Mouse (Mus musculus) neural tube, embryonic 13.5 days (tissue): Measurements from ENCODE around the gene Zbtb11. TPM values are rescaled to one million over a fixed set of nuclear protein-coding genes. Genes with fewer than 3 reads are reported as not detected.

Experiments used
- polyA plus RNA-seq: library from polyadenylated mRNA; unstranded; fragments of >200 nt; fragmentation: Nextera tagmentation; extraction: Ambion mirVana; gene quantifications from 2 replicates; pipeline ENCODE4 v1.2.1, GENCODE M21; 2015

The Zbtb11 gene
- polyA plus RNA-seq, 1 experiment from 2014 or later: 19.3 TPM

Other genes starting within 250 kb of the Zbtb11 start
- 1.7 and 2.2 TPM in 2 replicates for gene Nfkbiz, start 135.0 kb upstream of the Zbtb11 start, polyA plus RNA-seq
- 1.0 and 1.4 TPM in 2 replicates for gene Nxpe3, start 78.6 kb upstream of the Zbtb11 start, polyA plus RNA-seq
- gene Cep97, start 39.0 kb upstream of the Zbtb11 start, polyA plus RNA-seq: 13.1 and 16.6 TPM in 2 replicates
- gene Rpl24, start 7.6 kb upstream of the Zbtb11 start, polyA plus RNA-seq: 545 and 610 TPM in 2 replicates
- 240 and 254 TPM in 2 replicates for gene Pcnp, start 55.9 kb downstream of the Zbtb11 start, polyA plus RNA-seq
- 23.1 and 23.4 TPM in 2 replicates for gene Trmt10c, start 63.9 kb downstream of the Zbtb11 start, polyA plus RNA-seq
- 53.1 and 57.3 TPM in 2 replicates for gene Senp7, start 74.5 kb downstream of the Zbtb11 start, polyA plus RNA-seq
- 0.06 and 0.43 TPM in 2 replicates for gene Impg2, start 230.4 kb downstream of the Zbtb11 start, polyA plus RNA-seq